Mouse (Mus musculus) thymus, adult 2 months (tissue): ENCODE measurements around the gene Zfp865.

Experiments used
- CTCF ChIP-seq: fragments of 200-500 bp; IDR thresholded peaks from 2 replicates; pipeline ENCODE4 v1.5.1; 2012; ENCODE audit warnings: mild to moderate bottlenecking, control low read depth, low read length, moderate library complexity, borderline replicate concordance; ENCODE audit not compliant: control insufficient read depth, poor library complexity, insufficient read depth; ENCODE audit errors: extremely low read depth
- POLR2A ChIP-seq: fragments of 200-500 bp; IDR thresholded peaks from 2 replicates; pipeline ENCODE4 v1.6.1; 2012; ENCODE audit warnings: mild to moderate bottlenecking, low read length, control low read depth, moderate library complexity; ENCODE audit not compliant: control insufficient read depth, poor library complexity, insufficient read depth; ENCODE audit errors: extremely low read depth

DNA sequence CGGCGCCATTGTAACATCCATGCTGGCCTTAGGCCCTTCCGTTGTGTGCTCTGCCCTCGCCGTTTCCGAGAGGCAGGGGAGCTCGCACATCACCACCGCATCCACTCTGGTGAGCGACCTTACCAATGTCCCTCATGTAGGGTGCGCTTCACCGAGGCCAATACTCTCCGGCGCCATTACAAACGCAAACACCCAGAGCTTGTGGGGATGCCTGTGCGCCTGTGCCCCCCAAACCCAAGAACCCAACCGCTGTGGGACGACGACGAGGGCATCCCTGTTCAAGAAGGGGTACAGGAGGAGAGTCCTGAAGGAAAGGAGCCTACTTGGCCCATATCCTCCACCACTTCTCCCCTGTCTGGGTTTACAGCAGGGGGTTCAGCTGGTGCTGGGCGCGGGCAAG, 2.2 kb upstream of the Zfp865 start:
- TF ChIP-seq CTCF (no peak), POLR2A (no peak)
